Mouse (Mus musculus) thymus, adult 2 months (tissue): ENCODE measurements around the gene Car12.

Source experiments
- CTCF ChIP-seq: fragments of 200-500 bp; IDR thresholded peaks from 2 replicates; pipeline ENCODE4 v1.5.1; 2012; ENCODE audit warnings: mild to moderate bottlenecking, control low read depth, low read length, moderate library complexity, borderline replicate concordance; ENCODE audit not compliant: control insufficient read depth, poor library complexity, insufficient read depth; ENCODE audit errors: extremely low read depth
- POLR2A ChIP-seq: fragments of 200-500 bp; IDR thresholded peaks from 2 replicates; pipeline ENCODE4 v1.6.1; 2012; ENCODE audit warnings: mild to moderate bottlenecking, low read length, control low read depth, moderate library complexity; ENCODE audit not compliant: control insufficient read depth, poor library complexity, insufficient read depth; ENCODE audit errors: extremely low read depth

GRCm38 (mm10) chr9:66710626-66711025 lies 2.9 kb upstream of the Car12 start:
- TF ChIP-seq CTCF (no peak), POLR2A (no peak)
